7 mouse cellular contexts compared by ENCODE assay signal in genomic region chr17:28518615-28519071, GRCm38 (mm10). TPM values are rescaled to one million over a fixed set of nuclear protein-coding genes. Genes with fewer than 3 reads are reported as not detected.
DNase-seq lines count a peak whose midpoint lies in the region; ATAC-seq and TF ChIP-seq lines count a peak whose summit lies in the region.

No protein-coding gene starts in this region.

- H3K4me3 ChIP-seq in forebrain, postnatal 0 days (ENCODE audit: low read depth, low read length): peak overlapping the region; percentile 52
- H3K4me3 ChIP-seq in intestine, embryonic 16.5 days (ENCODE audit: low read length): peak overlapping the region; percentile 51
- H3K4me3 ChIP-seq in lung, postnatal 0 days (ENCODE audit: low read depth, low read length): peak overlapping the region; percentile 34

- peak; percentile 42 for TF ChIP-seq EP300 in lung, postnatal 0 days (IDR thresholded peaks at IDR 0.05)

- no peaks in the 10 kb centered on the region for H3K36me3 ChIP-seq in forebrain, postnatal 0 days (ENCODE audit: insufficient read depth)
- no peaks in the 10 kb centered on the region for H3K36me3 ChIP-seq in intestine, embryonic 16.5 days (ENCODE audit: control insufficient read depth, insufficient read depth, low read length)
- H3K36me3 ChIP-seq in lung, postnatal 0 days (ENCODE audit: insufficient read depth, low read length): no peaks in the 10 kb centered on the region

- ATAC-seq in forebrain, postnatal 0 days: no peak
- no peak for ATAC-seq in intestine, embryonic 16.5 days
- ATAC-seq in lung, postnatal 0 days: no peak

- peak; percentile 94 for DNase-seq in 416B (ENCODE audit: low read depth)
- DNase-seq in CD4-positive, CD25-positive, alpha-beta regulatory T cell, adult 2 months (ENCODE audit: low read depth, low spot score): peak; percentile 49
- DNase-seq in forebrain, postnatal 0 days: no peak
- DNase-seq in lung, postnatal 0 days (ENCODE audit: low spot score): peak; percentile 78
- peak; percentile 78 for DNase-seq in thymus, postnatal 25 days
- DNase-seq in right cerebral cortex, postnatal 36 days (ENCODE audit: low spot score in 2 of 2): no peak

- H3K4me1 ChIP-seq in forebrain, postnatal 0 days (ENCODE audit: insufficient read depth): peaks cover 11% of the 10 kb centered on the region; the same call in 1 of the 2 replicates
- H3K4me1 ChIP-seq in intestine, embryonic 16.5 days (ENCODE audit: control insufficient read depth, insufficient read depth, low read length): peaks cover 57% of the 10 kb centered on the region
- H3K4me1 ChIP-seq in lung, postnatal 0 days (ENCODE audit: insufficient read depth, low read depth, low read length): peaks cover 44% of the 10 kb centered on the region

- WGBS in forebrain, postnatal 0 days: 27% methylated on average over 8 of the region's 8 CpGs
- 37% methylated on average over 8 of the region's 8 CpGs for WGBS in intestine, embryonic 16.5 days
- WGBS in lung, postnatal 0 days: 22% methylated on average over 8 of the region's 8 CpGs

- H3K27me3 ChIP-seq in forebrain, postnatal 0 days (ENCODE audit: insufficient read depth, low read length): no peaks in the 10 kb centered on the region
- no peaks in the 10 kb centered on the region for H3K27me3 ChIP-seq in intestine, embryonic 16.5 days (replicated peaks; ENCODE audit: control insufficient read depth, insufficient read depth, low read length)
- H3K27me3 ChIP-seq in lung, postnatal 0 days (replicated peaks; ENCODE audit: insufficient read depth, low read length): no peaks in the 10 kb centered on the region

- peak overlapping the region; percentile 96 for H3K4me2 ChIP-seq in forebrain, postnatal 0 days (ENCODE audit: low read depth)
- H3K4me2 ChIP-seq in intestine, embryonic 16.5 days (ENCODE audit: low read depth, low read length): peak overlapping the region; percentile 95
- H3K4me2 ChIP-seq in lung, postnatal 0 days (replicated peaks; ENCODE audit: low read depth, low read length): peak overlapping the region; percentile 73

- H3K9me3 ChIP-seq in forebrain, postnatal 0 days (ENCODE audit: low read length): no peaks in the 10 kb centered on the region
- H3K9me3 ChIP-seq in intestine, embryonic 16.5 days (ENCODE audit: control insufficient read depth, low read length): no peaks in the 10 kb centered on the region
- H3K9me3 ChIP-seq in lung, postnatal 0 days (ENCODE audit: low read length): no peaks in the 10 kb centered on the region

- peak overlapping the region; percentile 73 for H3K27ac ChIP-seq in forebrain, postnatal 0 days (ENCODE audit: low read depth, low read length)
- H3K27ac ChIP-seq in intestine, embryonic 16.5 days (ENCODE audit: low read length): peak overlapping the region; percentile 93
- peak overlapping the region; percentile 97 for H3K27ac ChIP-seq in lung, postnatal 0 days (ENCODE audit: low read length)

- TF ChIP-seq CTCF in forebrain, postnatal 0 days (IDR thresholded peaks at IDR 0.05; ENCODE audit: low read depth): no peak
- TF ChIP-seq CTCF in lung, postnatal 0 days (IDR thresholded peaks at IDR 0.05): no peak

- H3K9ac ChIP-seq in forebrain, postnatal 0 days: peak overlapping the region; percentile 75
- H3K9ac ChIP-seq in intestine, embryonic 16.5 days (ENCODE audit: low read depth, low read length): peak overlapping the region; percentile 76
- peak overlapping the region; percentile 41 for H3K9ac ChIP-seq in lung, postnatal 0 days (replicated peaks; ENCODE audit: low read depth)

RNA-seq across cellular contexts. Expression of gene Fkbp5, which starts 1.3 kb away (rescaled TPM):
- 26.6 and 37.3 TPM in 2 replicates for total RNA-seq in forebrain, postnatal 0 days (2014; rRNA removed)
- polyA plus RNA-seq in forebrain, postnatal 0 days (2015; fragmentation: Nextera tagmentation; extraction: Ambion mirVana): 18.3 and 21.1 TPM in 2 replicates
- 22.0 and 27.3 TPM in 2 replicates for polyA plus RNA-seq in intestine, embryonic 16.5 days (2015; fragmentation: Nextera tagmentation; extraction: Ambion mirVana)
- 15.8 and 26.9 TPM in 2 replicates for polyA plus RNA-seq in lung, postnatal 0 days (2015; fragmentation: Nextera tagmentation; extraction: Ambion mirVana)

RNA-seq across cellular contexts. Expression of gene Armc12, which starts 12.0 kb away (rescaled TPM):
- total RNA-seq in forebrain, postnatal 0 days (2014; rRNA removed): 0.15 TPM in 1 of 2 replicates, not detected in the other
- polyA plus RNA-seq in forebrain, postnatal 0 days (2015; fragmentation: Nextera tagmentation; extraction: Ambion mirVana): not detected in 2 replicates
- polyA plus RNA-seq in intestine, embryonic 16.5 days (2015; fragmentation: Nextera tagmentation; extraction: Ambion mirVana): not detected in 2 replicates
- polyA plus RNA-seq in lung, postnatal 0 days (2015; fragmentation: Nextera tagmentation; extraction: Ambion mirVana): not detected in 2 replicates

RNA-seq across cellular contexts. Expression of gene Clpsl2, which starts 30.6 kb away (rescaled TPM):
- not detected in 2 replicates for total RNA-seq in forebrain, postnatal 0 days (2014; rRNA removed)
- polyA plus RNA-seq in forebrain, postnatal 0 days (2015; fragmentation: Nextera tagmentation; extraction: Ambion mirVana): not detected in 2 replicates
- polyA plus RNA-seq in intestine, embryonic 16.5 days (2015; fragmentation: Nextera tagmentation; extraction: Ambion mirVana): not detected in 2 replicates
- not detected in 2 replicates for polyA plus RNA-seq in lung, postnatal 0 days (2015; fragmentation: Nextera tagmentation; extraction: Ambion mirVana)

RNA-seq across cellular contexts. Expression of gene Clps, which starts 41.9 kb away (rescaled TPM):
- not detected in 2 replicates for total RNA-seq in forebrain, postnatal 0 days (2014; rRNA removed)
- not detected in 2 replicates for polyA plus RNA-seq in forebrain, postnatal 0 days (2015; fragmentation: Nextera tagmentation; extraction: Ambion mirVana)
- 1,810 and 2,508 TPM in 2 replicates for polyA plus RNA-seq in intestine, embryonic 16.5 days (2015; fragmentation: Nextera tagmentation; extraction: Ambion mirVana)
- 0.32 and 0.42 TPM in 2 replicates for polyA plus RNA-seq in lung, postnatal 0 days (2015; fragmentation: Nextera tagmentation; extraction: Ambion mirVana)

RNA-seq across cellular contexts. Expression of gene Lhfpl5, which starts 56.8 kb away (rescaled TPM):
- 10.6 and 11.9 TPM in 2 replicates for total RNA-seq in forebrain, postnatal 0 days (2014; rRNA removed)
- polyA plus RNA-seq in forebrain, postnatal 0 days (2015; fragmentation: Nextera tagmentation; extraction: Ambion mirVana): 11.4 and 13.2 TPM in 2 replicates
- polyA plus RNA-seq in intestine, embryonic 16.5 days (2015; fragmentation: Nextera tagmentation; extraction: Ambion mirVana): 0.92 and 1.0 TPM in 2 replicates
- 0.07 and 0.25 TPM in 2 replicates for polyA plus RNA-seq in lung, postnatal 0 days (2015; fragmentation: Nextera tagmentation; extraction: Ambion mirVana)

Comparison
In these comparisons a context has a peak if more than half of its experiments do, and no peak if none do; other contexts are left out.
1. DNase-seq: peak in 416B (single experiment), CD4-positive, CD25-positive, alpha-beta regulatory T cell, adult 2 months (single experiment), lung, postnatal 0 days (single experiment) and thymus, postnatal 25 days (single experiment); none in forebrain, postnatal 0 days (single experiment) and right cerebral cortex, postnatal 36 days (0 of 2).
2. Peak in every context shown above with its lines, with median percentiles within 50 percentile points of each other: H3K27ac ChIP-seq, H3K4me2 ChIP-seq, H3K4me3 ChIP-seq and H3K9ac ChIP-seq.